Mouse (Mus musculus) NIH3T3 (cell line): Measurements from ENCODE around the gene Wrap53.
"Not testable (repeated sequence)": the region's sequence is repeated elsewhere in the genome, so short reads cannot be mapped to it uniquely, and the experiment has no call there.

ENCODE experiments used
- DNase-seq: peaks from one replicate; pipeline ENCODE4 v3.0.0-alpha.2; 2012; ENCODE audit warnings: low read depth

Wrap53 gene

GRCm38 (mm10) chr11:69530755-69531154, 49.3 kb downstream of the Wrap53 start:
- DNase-seq = not testable (repeated sequence)

DNA sequence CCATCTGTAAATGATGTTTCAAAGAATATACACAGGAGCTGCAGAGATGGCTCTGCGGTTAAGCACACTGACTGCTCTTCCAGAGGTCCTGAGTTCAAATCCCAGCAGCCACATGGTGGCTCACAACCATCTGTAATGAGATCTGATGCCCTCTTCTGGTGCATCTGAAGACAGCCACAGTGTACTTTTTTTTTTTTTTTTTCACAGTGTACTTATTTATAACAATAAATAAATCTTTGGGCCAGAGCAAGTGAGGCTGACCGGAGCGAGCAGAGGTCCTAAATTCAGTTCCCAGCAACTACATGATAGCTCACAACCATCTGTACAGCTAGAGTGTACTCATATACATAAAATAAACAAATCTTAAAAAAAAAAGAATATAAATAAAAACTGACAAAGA, 49.8 kb downstream of the Wrap53 start:
- not testable (repeated sequence) for DNase-seq

- DNase-seq = no peak
Observed at GRCm38 (mm10) chr11:69528031-69528390, 52.0 kb downstream of the Wrap53 start.

GRCm38 (mm10) chr11:69527098-69528030, 52.7 kb downstream of the Wrap53 start:
- no peak for DNase-seq

DNA sequence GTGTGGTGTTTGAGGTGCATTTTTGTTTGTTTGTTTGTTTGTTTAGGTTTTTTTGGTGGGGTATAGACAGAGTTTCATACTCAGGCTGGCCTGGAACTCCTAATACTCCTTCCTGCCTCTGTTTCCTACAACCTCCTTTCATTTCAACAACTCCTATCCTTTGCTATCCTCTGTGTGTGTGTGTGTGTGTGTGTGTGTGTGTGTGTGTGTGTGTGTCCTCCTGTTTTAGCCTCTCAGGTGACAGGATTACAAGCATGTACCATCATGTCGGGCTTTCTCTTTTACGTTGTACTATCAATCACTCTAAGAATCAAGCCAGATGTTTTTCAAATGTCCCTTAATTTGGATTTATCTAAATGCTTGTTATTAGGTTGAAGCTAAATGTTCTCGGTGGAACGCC, 53.4 kb downstream of the Wrap53 start:
- DNase-seq = no peak

DNA sequence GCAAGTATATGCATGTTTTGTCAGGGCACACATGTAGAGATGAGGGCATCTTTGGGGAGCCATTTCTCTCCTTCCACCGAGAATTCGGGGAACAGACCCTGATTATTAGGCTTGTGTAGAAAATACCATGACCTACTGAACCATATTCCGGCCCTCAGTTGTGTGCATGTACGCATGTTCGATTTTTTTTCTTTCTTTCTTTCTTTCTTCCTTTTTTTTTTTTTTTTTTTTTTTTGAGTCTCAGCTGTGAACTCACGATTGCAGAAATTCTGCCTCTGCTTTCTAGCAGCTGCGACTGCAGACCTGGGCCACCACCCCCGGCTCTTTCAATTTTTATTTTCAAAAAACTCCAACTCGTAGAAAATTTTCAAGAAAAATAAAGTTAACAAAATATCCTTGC, 54.4 kb downstream of the Wrap53 start:
- no peak for DNase-seq

- no peak for DNase-seq
Observed at GRCm38 (mm10) chr11:69523651-69524050, 56.4 kb downstream of the Wrap53 start.

DNA sequence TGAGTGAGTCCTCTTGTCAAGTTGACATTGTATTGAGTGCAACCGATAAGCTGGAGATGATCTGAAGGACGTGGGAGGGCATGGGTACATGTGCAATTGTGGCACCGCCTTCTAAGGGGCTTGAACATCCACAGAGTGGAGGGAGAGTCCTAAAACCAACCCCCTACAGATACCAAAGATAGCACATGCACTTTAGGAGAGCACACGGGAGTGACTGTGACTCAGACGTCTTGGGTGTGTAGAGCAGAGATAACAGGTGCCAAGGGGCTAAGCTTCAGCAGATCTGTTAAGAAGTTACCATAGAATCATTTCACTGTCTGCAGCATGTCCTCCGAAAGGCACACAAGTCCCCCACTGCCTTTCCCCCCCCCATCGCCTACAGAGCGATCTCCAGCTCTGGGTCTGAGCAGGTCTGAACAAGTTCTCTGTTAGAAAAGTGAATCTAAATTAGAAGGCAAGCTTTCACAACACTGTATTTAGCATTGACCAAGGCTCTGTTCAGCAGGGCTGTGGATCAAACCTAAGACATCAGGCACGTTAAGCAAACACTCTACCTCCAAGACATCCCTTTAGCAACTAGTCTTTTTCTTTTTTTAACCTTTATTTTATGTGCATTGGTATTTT, 58.4 kb downstream of the Wrap53 start:
- DNase-seq = no peak

DNA sequence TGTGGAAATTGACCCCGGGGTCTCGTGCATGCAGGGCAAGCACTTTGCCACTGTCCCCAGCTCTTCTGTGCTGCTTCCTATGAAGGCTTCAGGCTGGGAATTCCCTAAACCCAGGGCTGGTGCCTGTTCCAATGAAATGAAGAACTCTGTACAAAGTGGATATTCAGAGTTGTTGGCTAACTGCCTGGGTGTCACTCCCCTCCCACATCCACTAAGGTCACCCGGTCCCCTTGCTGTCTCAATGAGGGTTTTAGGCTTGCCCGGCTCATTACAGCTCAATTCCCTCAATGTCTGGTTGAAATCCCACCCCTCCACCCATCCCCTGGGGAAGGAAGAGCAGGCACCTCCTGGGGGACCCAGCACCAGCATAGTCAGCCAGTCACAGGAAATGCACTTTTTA, 60.1 kb downstream of the Wrap53 start:
- no peak for DNase-seq

DNA sequence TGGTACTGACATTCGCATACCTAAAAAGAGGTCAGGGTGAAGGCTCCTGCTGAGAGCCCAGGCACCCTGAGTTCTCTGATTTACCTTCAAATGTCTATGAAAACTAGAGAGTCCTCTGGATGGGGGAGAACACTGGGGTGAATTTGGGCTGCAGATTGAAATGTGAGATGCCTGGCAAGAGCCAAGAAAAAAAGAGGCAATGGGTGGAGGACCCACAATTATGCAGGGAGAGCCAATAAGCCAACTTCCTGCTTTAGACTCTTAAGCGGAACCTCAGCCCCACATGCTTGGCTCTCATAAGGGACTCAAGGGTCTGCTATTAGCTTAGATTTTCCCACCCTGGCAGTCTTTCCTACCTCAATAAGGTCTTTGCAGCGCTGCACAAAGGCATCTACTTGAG, 63.4 kb downstream of the Wrap53 start:
- no peak for DNase-seq

- no peak for DNase-seq
Observed at GRCm38 (mm10) chr11:69516151-69516640, 63.9 kb downstream of the Wrap53 start.

- peak; percentile 87 for DNase-seq
Observed at GRCm38 (mm10) chr11:69513840-69514239, 66.2 kb downstream of the Wrap53 start.
